21 mouse cellular contexts compared by ENCODE assay signal in the genomic region with DNA sequence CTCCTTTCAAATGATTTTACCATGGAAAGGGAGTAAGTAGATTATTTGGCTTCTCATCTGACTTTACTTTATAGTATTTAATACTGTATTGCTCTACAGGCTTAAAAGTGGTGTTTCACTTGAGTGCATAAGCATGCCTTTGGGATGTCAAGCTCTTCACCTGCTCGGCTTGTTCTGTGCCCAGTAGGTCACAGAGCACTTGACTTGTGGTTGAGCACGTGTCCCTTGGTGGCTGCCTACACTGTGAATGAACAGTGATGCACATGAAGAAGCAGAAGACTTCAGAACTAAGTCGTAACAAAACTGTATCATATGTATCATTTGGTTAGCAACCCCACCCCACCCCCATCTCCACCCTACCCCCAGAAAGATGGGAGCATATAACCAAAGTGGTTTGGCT.
"Had no signal": no experiment of that assay in that cellular context is flagged by ENCODE, and none has a peak within 500 bp of the region (broad histone marks: within the 10 kb centered on the region; RNA-seq: fewer than 3 reads in every experiment).

No protein-coding gene starts in this region.

- H3K9me3 ChIP-seq: limb, embryonic 10.5 days; limb, embryonic 13.5 days; liver, embryonic 12.5 days; liver, embryonic 15.5 days; lung, embryonic 15.5 days; megakaryocyte, embryonic 14.5 days; midbrain, embryonic 10.5 days; midbrain, embryonic 13.5 days; neural tube, embryonic 13.5 days had no signal

- H3K27ac ChIP-seq: layer of hippocampus, adult 2 months; limb, embryonic 10.5 days; limb, embryonic 13.5 days; liver, embryonic 12.5 days; liver, embryonic 15.5 days; lung, embryonic 15.5 days; midbrain, embryonic 10.5 days; midbrain, embryonic 13.5 days; neural tube, embryonic 13.5 days had no signal

- H3K4me2 ChIP-seq: limb, embryonic 13.5 days; liver, embryonic 12.5 days; liver, embryonic 15.5 days; lung, embryonic 15.5 days; midbrain, embryonic 13.5 days; neural tube, embryonic 13.5 days had no signal

- DNase-seq: layer of hippocampus, adult 9-11 months; liver; lung, postnatal 10 days; lung, postnatal 36 days; retina, postnatal 1 day; thymus, adult 18-20 months; thymus, postnatal 4 days had no signal

- ATAC-seq: inflammation-experienced regulatory T-cells, adult 6 months; intestine, embryonic 16.5 days; liver, embryonic 12.5 days; midbrain, embryonic 13.5 days; midbrain, embryonic 16.5 days had no signal

- H3K9ac ChIP-seq: limb, embryonic 13.5 days; liver, embryonic 12.5 days; liver, embryonic 15.5 days; lung, embryonic 15.5 days; midbrain, embryonic 13.5 days; neural tube, embryonic 13.5 days had no signal

- H3K4me3 ChIP-seq: layer of hippocampus, adult 2 months; limb, embryonic 10.5 days; limb, embryonic 13.5 days; liver, embryonic 12.5 days; liver, embryonic 15.5 days; lung, embryonic 15.5 days; megakaryocyte, embryonic 14.5 days; midbrain, embryonic 10.5 days; midbrain, embryonic 13.5 days; myocyte; neural tube, embryonic 13.5 days had no signal

- H3K4me1 ChIP-seq: neural tube, embryonic 13.5 days had no signal

- H3K27me3 ChIP-seq: limb, embryonic 13.5 days; liver, embryonic 12.5 days; liver, embryonic 15.5 days; lung, embryonic 15.5 days; megakaryocyte, embryonic 14.5 days; midbrain, embryonic 13.5 days; neural tube, embryonic 13.5 days had no signal
